Mouse (Mus musculus): ENCODE results near the gene Bag3.

Bag3 gene

DNA sequence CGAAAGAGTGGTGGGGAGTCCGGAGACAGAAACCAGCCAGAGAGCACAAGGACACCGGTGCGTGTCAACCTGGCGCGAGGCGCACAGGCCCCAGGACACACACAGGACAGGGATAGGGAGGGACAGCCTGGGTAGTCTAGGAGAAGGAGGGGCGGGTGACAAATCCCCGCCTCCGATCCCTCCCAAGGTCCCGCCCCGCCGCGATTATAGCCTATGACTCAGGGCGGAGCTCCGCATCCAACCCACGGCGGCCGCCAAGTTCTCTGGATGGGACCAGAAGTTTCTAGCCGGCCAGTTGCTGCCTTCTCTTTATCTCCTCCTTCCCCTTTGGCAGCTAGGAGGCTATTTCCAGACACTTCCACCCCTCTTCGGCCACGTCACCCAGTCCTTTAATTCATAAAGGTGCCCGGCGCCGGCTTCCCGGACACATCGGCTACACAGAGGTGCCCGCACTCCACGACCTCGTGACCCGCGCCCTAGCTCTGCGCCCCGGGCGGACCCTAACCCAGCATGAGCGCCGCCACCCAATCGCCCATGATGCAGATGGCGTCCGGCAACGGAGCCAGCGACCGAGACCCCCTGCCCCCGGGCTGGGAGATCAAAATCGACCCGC is at the start of gene Bag3:
Gene Bag3, plus strand, starts transcription at position 268 of the 613 bp plus-strand sequence.
- no peak for DNase-seq (ENCODE audit: low read depth, low spot score)

GRCm38 (mm10) chr7:128474322-128474721 is 49.1 kb upstream of the Bag3 start:
- DNase-seq (ENCODE audit: low read depth, low spot score) = peak; percentile 36

DNA sequence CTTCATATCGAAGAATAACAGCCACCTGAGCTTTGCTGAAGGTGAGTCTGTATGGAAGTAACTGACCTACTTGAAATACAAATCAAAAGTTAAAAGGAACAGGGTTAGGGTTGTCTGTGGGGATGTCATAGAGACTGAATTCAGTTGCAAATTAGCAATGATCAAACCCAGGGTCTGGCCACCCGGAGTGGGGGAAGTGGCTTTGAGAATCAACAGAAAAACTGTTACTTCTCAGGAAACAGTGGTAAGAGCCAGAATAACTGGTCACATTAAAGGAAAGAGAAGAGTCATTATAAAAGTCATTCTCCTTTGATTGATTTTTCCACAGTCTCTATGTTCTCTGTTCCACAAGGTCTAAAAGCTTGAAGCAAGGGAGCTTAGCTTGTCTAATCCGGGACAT is 34.4 kb upstream of the Bag3 start:
- no peak for DNase-seq (ENCODE audit: low read depth, low spot score)

GRCm38 (mm10) chr7:128494546-128494945 is 28.9 kb upstream of the Bag3 start:
- DNase-seq (ENCODE audit: low read depth, low spot score) = no peak

- no peak for DNase-seq (ENCODE audit: low read depth, low spot score)
Observed at GRCm38 (mm10) chr7:128499801-128500200, 23.6 kb upstream of the Bag3 start.

- no peak for DNase-seq (ENCODE audit: low read depth, low spot score)
Observed at GRCm38 (mm10) chr7:128504091-128504490, 19.3 kb upstream of the Bag3 start.

DNA sequence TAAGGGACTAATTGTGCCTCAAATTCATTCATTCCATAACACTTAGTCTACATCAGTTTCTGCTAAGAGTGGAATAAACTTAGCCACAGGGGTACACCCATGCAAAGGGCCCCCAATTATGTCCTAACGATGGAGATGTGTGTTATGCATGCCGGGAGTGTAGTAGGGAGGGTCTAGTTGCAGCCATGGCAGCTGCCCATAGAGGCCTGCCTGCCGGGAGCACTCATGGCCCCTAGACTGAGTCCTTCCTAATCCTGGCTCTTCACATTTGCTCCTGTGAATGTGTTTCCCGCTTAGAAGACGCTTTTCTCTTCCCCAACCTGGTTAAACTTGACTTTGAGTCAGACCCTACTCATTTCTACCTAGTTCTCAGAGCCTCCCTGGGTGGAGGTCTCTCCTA is 11.5 kb upstream of the Bag3 start:
- no peak for DNase-seq (ENCODE audit: low read depth, low spot score)

- no peak for DNase-seq (ENCODE audit: low read depth, low spot score)
Observed at GRCm38 (mm10) chr7:128513512-128513911, 9.9 kb upstream of the Bag3 start.

GRCm38 (mm10) chr7:128514341-128514740 is 9.1 kb upstream of the Bag3 start:
- no peak for DNase-seq (ENCODE audit: low read depth, low spot score)

GRCm38 (mm10) chr7:128516346-128516745 is 7.1 kb upstream of the Bag3 start:
- DNase-seq (ENCODE audit: low read depth, low spot score) = no peak

GRCm38 (mm10) chr7:128519316-128520050 is 3.9 kb upstream of the Bag3 start:
- DNase-seq (ENCODE audit: low read depth, low spot score) = no peak

GRCm38 (mm10) chr7:128523962-128524581 is 656 bp downstream of the Bag3 start:
- DNase-seq (ENCODE audit: low read depth, low spot score) = no peak

DNA sequence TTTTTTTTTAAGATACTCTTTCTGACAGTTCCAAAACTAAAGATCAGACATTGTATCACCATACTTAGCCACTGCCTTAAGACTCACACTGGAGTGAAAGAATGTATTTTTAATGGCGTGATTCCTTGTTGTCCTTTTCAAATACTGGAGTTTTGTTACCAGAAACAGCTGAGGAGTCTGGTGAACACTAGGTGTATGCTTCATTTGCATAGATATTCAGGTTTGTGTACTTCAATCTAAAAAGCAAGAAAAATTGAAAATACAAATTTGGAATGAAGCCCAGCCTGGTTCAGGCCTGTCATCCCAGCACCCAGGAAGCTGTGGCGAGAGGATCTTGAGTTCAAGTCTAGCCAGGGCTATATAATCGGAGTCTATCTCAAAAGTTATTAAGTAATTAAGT is 1.2 kb downstream of the Bag3 start:
- DNase-seq (ENCODE audit: low read depth, low spot score) = no peak

DNA sequence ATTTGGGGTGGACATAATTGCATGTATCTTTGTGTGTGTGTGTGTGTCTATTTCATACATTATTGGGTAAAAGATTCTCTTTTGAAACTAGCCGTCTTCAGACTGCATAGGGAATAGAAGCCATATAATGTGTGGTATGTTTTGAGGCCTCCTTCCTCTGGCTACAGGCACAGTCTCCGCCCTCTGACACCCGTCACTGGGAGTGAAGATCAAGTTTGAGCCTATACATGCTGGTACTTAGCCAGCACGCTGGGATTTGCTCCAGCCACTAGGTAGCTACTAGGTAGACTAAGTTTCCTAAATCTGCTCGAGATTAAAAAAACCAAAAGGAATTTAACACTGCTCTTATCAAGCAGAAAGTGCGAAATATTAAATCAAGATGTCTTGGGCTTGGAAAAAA is 3.2 kb downstream of the Bag3 start:
- DNase-seq (ENCODE audit: low read depth, low spot score) = no peak

GRCm38 (mm10) chr7:128528596-128528995 is 5.2 kb downstream of the Bag3 start:
- DNase-seq (ENCODE audit: low read depth, low spot score) = no peak

GRCm38 (mm10) chr7:128529126-128529525 is 5.7 kb downstream of the Bag3 start:
- no peak for DNase-seq (ENCODE audit: low read depth, low spot score)

DNA sequence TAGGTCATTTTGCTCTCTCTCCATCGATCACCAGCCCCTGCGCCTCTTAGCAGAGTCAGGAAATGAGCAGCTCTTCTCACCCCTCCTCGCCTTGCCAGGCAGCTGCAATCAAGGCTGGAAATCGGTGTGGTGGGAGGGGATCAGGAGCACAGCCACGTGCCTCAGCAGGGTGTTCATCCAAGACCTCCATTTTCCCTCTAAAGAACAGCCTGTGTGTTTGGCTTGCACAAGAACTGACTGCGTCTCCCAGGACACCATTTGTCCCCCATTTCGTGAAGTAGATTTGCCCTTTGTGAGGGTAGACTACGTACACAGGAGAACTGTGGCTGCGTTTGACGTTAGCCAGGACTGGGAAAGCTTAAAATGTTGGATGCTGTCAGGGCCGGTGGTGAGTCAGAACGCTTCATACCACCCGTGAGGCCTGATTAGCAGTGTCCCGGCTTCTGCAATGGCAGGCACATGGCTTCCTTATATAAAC is 6.2 kb downstream of the Bag3 start:
- no peak for DNase-seq (ENCODE audit: low read depth, low spot score)

GRCm38 (mm10) chr7:128531031-128531430 is 7.6 kb downstream of the Bag3 start:
- no peak for DNase-seq (ENCODE audit: low read depth, low spot score)

- no peak for DNase-seq (ENCODE audit: low read depth, low spot score)
Observed at GRCm38 (mm10) chr7:128531929-128532328, 8.5 kb downstream of the Bag3 start.

- no peak for DNase-seq (ENCODE audit: low read depth, low spot score)
Observed at GRCm38 (mm10) chr7:128532441-128533166, 9.2 kb downstream of the Bag3 start.

GRCm38 (mm10) chr7:128534984-128535491 is 11.6 kb downstream of the Bag3 start:
- DNase-seq (ENCODE audit: low read depth, low spot score) = no peak

- no peak for DNase-seq (ENCODE audit: low read depth, low spot score)
Observed at GRCm38 (mm10) chr7:128536074-128536473, 12.7 kb downstream of the Bag3 start.
